Mouse (Mus musculus): Measurements from ENCODE around the gene Egln1.

Egln1 gene

DNA sequence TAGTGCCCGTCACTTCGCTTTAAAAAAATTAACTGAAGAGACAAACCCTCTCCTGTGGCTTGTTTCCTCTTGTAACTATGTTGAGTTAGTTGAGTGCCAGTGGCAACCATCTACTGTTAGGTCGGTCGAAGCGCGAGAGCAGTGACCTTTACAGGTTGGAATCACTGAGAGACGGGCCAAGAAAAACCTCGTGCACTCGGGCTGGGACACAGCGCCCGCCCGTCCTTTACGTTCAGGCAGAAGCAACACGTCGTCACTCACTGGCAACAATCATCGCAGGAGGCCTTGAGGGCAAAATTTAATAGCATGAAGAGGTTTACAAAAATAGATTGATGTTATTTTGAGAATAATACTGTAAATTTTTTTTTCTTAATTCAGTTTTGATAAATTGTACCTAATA is 39.2 kb downstream of the Egln1 start:
- DNase-seq (ENCODE audit: low spot score in 2 of 2), result no peak

DNA sequence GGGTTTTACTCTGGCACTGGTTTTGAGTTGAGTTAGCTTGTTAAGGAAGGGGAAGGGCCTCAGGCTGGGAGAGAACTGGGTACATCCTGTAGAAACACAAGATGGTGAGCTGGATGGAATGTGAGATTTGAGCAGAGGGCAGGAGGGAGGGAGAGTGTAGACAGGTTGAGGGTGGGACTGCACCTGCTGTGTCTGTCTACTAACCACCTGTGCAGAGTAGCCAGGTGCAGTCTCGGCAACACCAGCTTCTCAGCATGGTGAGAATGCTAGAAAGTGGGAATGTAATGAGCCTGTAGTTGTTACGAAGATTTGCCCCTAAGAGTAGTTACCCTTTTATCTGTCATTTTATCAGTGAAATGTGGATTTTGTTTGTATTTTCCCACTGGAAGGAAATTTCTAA is 43.6 kb downstream of the Egln1 start:
- DNase-seq (ENCODE audit: low spot score in 2 of 2), result no peak

DNA sequence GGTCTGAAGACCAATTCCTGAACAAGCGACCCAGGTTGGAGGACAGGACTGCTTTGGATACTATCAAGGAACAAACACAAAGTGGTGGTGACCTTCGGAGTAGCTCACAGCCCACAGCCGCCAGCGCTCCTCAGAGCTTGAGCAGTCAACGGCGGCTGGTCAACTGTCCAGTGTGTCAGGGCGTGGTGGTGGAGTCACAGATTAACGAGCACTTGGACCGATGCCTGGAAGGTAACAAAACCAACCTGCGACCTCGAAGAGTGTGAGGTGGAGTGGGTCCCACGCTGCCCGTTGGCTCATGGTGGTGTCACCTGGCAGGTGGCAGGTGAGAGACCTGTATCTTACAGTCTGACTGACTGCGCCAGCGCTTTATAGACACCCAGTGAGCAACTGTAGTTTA is 45.9 kb downstream of the Egln1 start:
- DNase-seq (ENCODE audit: low spot score in 2 of 2), result no peak

DNA sequence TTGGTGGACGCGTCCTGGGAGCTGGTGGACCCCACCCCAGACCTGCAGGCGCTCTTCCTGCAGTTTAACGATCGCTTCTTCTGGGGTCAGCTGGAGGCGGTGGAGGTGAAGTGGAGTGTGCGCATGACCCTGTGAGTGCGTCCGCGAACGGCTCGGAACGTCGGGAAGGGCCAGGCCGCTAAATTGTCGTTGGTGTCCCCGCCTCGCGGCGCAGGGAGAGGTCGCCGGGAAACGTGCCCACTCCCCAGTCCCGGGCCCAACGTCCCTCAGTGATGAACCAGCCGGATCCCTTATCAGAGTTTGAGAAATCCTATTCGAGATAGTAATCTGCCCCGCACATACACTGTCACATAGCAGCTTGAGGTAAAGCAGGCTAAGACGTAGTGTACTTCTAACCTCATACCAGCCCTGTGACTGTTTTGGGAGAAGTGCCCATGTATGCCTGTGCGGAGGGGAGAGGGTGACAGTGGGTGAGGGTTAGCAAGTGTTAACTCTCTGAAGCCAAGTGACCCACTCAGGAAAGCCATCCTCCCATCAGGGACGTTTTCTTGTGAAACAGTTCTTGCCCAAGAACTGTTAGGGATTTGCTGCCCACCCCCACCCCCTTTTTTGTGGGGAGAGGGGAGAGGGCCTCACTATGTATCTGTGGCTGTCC is 50.7 kb downstream of the Egln1 start:
- peak; percentile 12 to 13 for DNase-seq (ENCODE audit: low spot score in 2 of 2)

DNA sequence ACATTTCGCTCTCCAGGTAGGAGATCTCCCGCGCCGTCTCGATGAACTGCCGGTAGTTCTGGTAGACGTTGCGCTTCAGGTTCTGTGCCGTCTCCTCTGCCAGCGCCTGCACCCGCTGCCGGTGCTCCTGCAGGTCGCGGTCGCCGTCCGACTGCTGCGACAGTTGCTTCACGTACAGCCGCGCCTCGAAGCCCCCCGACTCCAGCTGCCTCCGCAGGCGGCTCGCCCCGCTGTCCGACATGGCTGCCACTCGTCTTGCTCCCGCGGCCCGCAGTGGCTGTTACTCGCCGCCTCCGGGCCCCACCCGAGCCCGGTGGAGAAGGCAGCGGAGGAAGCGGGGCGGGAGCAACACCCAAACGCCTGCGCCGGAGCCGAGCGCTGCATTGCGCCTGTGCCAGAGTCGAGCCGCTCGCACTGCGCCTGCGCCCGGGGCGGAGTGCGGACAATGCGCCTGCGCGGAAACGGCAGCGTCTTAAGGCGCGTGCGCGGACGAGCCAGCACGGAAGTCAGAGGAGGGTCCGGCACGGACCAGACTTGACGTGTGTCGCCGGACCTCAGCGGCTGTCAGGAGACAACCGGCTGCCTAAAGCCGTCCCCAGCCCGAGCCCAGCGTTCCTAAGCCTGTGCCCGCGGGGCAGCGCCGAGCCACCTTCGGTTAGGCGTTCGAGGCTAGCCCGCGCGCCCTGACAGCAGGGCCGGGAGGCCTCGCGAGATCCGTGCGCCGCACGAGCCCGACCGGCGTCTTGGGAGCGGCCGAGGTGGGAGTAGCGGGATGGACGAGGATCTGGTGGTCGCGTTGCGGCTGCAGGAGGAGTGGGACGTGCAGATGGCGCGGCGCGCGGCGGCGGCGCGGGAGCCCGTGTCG is 51.5 kb downstream of the Egln1 start, which contains the start of the genes Exoc8 and Sprtn:
Gene Exoc8, minus strand, starts transcription at position 320 of the 865 bp plus-strand sequence.
Gene Sprtn, plus strand, starts transcription at position 501 of the 865 bp plus-strand sequence.
- DNase-seq (ENCODE audit: low spot score in 2 of 2), result peak; percentile 97 to 98

DNA sequence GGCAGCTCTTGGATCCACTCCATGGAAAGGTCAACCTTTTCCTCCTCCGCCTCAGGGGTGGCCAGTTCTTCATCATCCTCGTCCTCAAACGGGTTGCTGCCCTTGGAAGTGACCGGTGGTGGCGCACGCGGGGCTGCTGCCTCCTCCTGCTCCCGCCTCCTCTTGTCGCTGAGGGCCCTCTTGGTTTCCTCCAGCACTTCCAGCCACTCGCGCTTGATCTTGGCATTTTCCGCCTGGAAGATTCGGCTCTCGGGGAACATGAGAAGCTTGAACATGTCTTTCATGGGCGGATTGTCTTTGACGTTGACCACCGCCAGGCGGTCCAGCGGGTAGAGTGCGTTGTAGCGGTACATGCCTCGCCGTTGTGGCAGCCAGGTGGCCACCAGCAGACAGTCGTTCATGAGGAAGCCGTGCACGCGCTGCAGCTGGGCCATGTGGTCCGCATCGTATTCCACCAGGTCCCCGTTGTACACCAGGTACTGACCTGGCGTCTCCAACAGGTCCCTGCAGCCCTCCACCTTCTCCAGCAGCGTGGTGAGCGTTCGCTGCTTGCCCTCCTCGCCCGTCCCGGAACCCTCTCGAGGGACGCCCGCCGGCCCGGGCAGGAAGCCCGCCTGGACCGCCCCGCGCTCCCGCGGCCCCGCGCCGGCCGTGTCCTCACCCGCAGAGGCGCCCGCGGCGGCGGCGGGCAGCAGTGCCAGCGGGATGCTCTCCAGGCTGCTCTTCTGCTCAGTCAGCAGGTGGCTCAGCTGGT is 52.3 kb downstream of the Egln1 start:
- DNase-seq (ENCODE audit: low spot score in 2 of 2), result peak; percentile 42 to 62

DNA sequence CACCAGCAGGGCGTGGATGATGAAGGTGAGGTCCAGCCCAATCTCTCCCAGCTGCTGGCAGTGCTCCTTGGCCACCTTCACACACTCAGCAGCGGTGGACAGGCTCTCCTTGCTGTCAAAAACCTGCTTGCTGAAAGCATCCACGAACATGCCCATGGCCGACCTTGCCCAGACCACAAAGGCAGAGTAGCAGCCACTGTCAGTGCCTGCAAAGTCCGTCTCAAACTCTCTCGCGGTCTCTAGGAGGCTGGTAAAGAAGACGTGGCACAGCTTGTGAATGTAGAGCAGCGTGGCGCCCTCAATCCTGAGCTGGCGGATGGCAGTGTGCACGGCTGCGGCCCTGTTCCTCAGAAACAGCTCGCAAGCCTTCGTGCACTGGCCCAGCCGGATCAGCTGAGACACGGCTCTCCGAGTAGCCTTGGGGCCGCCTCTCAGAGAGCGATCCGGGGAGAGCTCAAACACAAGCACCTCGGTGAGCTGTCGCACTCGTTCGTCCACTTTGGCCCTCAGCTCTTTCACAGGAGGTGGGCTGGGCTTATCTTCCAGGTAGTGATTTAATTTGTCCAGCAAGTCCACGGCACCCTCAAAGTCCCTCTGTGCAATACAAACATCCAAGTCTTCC is 53.0 kb downstream of the Egln1 start:
- no peak for DNase-seq (ENCODE audit: low spot score in 2 of 2)

DNA sequence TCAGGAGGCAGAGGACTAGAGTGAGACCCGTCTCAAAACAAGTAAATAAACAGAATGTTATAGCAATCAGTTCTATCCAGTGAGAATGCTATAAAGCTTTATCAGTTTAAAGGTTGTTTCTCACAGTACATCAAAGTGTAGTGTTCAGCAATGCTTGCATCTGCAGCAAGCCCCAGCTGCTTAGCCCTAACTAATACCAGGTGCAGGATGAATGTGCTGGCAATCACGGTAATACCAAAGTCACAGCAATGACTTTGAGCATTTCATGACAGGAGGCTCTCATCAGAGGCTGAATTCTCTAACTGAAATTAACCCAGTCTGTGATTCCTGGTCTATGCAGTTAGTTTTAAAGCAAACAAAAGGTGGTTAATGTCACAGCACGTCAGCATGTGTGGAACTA is 56.5 kb downstream of the Egln1 start:
- DNase-seq (ENCODE audit: low spot score in 2 of 2), result no peak

DNA sequence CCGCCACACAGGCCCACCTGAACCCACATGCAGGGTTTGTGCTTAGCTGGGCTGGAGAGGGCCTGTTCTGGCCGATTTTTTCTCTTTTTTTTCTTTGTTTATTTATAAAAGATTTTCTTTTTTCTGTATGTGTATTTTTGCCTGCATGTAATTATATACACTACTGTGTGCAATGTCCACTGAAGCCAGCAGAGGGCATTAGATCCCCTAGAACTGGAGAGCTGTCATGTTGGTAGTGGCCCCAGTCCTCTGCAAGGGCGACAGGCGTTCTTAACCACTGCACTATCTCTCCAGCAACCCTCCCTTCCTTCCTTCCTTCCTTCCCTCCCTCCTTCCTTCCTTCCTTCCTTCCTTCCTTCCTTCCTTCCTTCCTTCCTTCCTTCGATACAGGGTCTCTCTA is 60.7 kb downstream of the Egln1 start:
- DNase-seq (ENCODE audit: low spot score in 2 of 2), result no peak

DNA sequence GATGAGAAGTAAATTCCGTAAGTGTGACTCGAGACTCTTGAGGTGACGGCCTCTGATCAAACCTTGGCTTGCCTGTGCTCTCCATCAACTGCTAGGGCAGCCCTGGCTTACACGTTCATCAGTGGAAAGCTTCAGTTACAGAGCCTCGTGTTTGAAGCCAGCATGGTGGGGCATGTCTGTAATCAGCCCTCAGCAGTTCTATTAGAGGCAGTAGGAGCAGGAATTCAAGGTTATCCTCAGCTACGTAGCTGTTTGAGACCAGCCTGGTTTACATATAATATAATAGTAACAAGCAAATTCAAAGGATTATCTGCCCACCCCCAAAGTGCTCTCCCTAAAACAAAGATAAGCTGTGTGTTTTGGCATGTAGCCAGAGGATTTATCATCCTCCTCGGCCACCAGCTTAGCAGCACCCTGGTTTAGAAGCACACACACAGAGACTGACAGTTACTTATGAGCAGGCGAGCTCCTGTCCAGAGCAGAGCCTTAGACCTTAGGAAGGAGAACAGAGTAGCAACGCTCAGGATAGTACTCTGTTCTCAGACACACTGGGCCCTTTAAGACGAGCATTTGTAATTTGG is 70.1 kb downstream of the Egln1 start:
- DNase-seq (ENCODE audit: low spot score in 2 of 2), result no peak

DNA sequence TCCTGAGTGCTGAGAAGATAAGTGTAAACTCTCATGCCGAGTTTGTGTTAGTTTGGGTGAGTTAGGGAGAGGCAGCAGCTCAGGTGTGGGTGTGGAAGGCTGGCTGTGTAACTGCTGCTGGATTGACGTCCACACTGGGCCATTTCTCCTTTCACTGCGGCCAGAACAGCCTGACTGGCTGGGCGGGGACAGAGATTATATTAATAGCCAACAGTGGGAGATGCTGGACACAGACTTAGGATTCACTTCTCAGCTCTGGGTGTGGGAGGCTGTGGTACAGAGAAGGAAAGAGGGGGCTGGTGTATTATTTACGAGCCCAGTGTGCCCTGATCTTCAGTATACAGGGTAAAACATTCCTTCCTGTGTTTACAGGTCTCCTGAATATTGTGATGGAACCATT is 71.0 kb downstream of the Egln1 start:
- DNase-seq (ENCODE audit: low spot score in 2 of 2), result no peak

DNA sequence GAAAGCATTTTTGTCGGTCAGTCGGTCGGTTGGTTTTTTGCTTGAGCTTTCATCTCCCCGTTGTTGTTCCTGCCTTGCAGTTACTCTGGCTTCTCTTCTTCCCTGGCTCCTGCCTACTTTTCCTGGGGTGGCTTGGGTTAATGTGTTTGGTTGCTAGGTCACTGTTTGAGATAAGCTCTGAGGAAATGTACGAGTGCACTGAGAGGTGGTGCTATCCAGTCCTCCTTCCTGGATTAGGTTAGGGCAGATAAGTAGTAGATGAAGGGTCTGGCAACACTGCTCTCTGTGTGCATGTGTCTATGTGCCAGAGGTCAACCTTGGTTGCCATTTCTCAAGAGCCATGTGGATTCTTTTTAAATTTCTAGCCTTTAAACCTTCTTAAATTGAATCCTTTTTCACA is 76.4 kb downstream of the Egln1 start:
- no peak for DNase-seq (ENCODE audit: low spot score in 2 of 2)

DNA sequence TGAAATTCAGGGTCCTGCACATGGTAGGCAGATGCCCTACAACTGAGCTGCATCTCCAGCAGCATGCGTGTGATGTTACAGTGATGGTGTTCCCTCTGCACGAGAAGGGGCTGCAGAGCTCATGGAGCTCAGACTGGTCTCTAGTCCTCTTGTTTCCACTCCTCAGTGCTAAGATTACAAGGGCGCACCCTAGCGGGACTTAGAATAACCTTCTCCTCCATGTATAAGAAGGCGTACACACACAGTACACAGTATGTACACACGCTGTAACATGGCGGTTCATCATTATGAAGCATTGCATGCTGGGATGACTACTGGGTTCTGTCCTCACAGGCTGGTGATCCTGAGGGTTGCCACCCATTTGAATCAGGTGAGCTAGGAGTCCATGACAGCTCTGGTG is 77.0 kb downstream of the Egln1 start:
- no peak for DNase-seq (ENCODE audit: low spot score in 2 of 2)

DNA sequence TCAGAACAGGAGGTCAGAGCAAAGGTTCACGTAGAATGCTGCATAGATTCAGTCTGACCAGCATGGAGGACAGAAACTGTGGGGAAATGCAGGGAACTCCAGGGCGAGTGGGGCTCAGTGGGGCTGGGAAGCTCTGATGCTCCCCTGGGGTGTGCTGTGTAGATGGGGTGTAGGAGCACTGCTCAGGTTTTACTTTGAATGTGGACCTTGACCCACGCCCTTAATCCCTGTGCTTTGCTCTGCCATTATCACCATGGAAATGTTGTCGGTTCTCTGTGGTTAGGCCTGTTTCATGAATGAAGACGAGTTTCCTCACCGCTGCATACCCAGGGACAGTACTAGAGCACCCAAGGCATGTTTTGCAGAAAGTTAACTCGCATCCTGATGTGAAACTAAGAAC is 77.7 kb downstream of the Egln1 start:
- DNase-seq (ENCODE audit: low spot score in 2 of 2), result no peak

DNA sequence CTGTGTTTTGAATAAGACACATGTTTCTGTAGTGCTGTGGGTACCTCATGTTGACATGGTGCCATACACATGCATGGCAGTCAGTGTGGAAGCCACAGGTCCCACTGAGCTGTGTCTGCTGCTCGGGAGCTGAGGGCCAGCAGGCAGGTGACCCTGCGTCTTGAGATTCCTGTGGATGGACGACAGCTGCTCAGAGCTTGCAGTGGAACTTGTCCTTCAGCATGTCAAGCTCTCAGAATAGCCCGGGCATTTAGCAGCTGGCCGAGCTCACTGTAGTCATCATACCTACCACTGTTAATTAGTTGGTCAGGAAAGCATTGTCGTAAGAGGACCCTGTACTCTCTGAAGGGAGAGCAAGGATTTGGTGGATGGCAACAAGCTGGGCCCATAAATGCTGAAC is 79.4 kb downstream of the Egln1 start:
- DNase-seq (ENCODE audit: low spot score in 2 of 2), result no peak

DNA sequence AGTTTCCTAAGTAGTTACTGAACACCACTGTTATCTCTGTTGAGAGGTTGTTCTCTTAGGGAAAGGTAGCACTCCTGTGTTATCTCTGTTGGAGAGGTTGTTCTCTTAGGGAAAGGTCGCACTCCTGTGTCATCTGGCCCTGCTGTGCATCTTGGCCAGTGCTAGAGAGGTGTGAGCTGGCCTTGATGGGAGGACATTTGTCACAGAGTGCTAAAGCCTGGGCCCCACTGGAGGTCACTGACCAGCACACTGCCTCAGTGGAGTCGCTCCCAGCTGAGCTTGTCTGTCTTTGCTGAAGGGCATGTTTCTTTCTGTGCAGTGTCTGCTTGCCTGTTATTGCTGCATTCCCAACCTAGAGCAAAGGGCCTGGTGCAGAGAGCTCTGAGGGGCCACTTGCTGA is 82.0 kb downstream of the Egln1 start:
- DNase-seq (ENCODE audit: low spot score in 2 of 2), result no peak

DNA sequence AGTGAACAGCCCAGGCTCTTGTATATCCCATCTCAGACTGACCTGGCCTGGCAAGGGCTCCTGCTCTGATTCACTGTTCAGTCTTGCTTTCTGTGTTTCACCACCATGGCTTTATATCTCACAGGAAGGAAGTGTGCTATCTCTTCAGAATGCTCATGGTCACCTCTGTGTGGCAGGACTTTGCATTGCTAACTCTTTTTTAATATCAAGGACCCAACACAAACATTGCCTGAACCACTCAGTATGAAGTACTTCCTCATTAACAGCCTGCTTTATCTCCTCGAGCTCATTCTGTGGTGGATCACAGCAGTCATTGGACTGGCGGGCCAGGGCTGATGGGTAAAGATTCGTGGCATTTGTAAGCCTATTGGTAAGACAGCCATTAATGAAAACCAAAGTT is 82.5 kb downstream of the Egln1 start:
- DNase-seq (ENCODE audit: low spot score in 2 of 2), result no peak

DNA sequence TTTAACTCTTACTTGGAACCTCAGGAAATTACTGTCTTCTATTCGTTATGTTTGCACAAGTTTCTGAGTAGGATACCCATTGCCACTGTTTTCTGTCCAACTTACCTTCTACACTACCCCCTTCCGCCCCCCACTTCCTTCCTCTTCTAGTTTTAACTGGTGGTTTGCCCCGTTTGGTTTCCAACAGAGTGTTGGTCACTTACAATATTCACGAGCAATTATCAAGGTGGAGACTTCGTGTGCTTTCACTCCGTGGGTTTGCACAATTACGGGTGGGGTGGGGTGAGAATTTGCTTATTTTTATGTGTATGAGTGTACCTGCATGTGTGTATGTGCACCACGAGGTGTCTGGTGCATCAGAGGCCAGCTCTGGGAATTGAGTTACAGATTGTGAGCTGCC is 85.4 kb downstream of the Egln1 start:
- no peak for DNase-seq (ENCODE audit: low spot score in 2 of 2)

DNA sequence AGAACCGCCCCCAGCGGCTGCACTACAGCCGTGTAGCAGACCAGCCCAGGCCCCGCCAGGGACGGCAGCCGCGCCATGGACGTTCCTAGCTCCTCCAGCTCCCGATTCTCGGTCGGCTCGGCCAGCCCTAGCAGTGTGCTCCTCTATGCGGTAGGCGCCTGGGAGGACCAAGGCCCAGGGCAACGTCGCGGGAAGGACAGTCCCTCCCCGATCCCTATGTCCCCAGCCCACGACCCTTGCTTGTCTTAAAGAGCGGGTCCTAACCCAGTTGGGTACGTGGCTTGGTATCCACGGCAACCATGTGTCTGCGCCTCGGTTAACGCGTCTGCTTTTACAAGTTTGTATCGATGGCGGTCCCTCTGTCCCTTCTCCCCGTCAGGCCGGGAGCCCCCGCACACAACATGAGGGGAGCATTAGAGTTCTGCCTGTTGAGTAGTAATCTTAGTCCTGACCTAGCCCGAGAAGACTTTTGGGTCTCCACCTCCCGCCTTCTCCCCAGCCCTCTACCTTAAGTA is 85.9 kb downstream of the Egln1 start:
- no peak for DNase-seq (ENCODE audit: low spot score in 2 of 2)

DNA sequence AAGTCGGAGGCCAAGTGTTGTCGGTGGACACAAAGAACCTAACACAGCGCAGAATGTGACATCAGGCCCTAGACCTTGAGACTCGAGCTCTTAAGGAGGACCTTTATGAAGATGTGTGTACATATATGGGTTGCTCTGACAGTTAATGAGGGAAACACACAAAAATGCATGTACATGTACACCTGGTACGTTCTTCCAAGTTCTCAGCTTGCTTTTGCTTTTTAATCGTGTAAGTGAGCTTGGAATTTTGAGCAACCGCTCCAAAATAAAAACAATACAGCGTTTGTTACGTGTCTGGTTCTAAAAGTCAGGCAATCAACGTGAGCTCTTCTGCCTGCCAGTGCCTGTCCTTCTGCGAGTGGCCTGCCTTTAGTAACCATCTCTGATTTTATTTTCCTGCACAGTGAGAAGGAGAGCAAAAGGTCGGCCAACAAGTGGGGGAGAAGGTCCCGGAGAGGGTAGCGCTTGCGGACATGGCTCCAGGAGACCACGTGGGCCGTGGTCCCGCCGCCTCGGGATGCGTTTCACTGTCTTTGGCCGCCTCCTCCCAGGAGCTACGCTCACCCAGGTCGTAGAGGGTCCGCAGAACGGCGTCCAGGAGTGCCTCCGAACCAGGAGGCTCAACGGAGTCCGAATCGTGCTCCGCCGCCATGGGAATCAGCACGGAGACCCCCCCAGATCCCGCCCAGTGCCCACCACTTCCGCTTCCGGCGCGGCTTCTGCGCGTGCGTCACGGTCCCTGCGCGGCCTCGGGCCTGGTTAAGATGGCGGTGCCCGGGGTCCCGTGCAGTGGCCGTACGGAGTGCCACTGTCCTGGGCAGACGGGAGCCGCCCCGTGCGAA is 86.6 kb downstream of the Egln1 start, which contains the start of the genes Gnpat and 2810004N23Rik:
Gene Gnpat, plus strand, starts transcription at position 713 of the 842 bp plus-strand sequence.
Gene 2810004N23Rik, minus strand, starts transcription at position 800 of the 842 bp plus-strand sequence.
- peak; percentile 80 to 87 for DNase-seq (ENCODE audit: low spot score in 2 of 2)

Measured in spleen, postnatal 14 days (tissue).